Mouse (Mus musculus) neural tube, embryonic 11.5 days (tissue): ENCODE results near the gene Muc5b. TPM values are rescaled to one million over a fixed set of nuclear protein-coding genes. Genes with fewer than 3 reads are reported as not detected.

Experiments used
- ATAC-seq: fragments of 200-750 bp; cut with Nextera tagmentation; 2 replicates; pipeline ENCODE4 v1.8.0; 2017; ENCODE audit warnings: moderate number of reproducible peaks, mild to moderate bottlenecking, moderate TSS enrichment, moderate library complexity; ENCODE audit not compliant: insufficient read depth, low FRiP score, low TSS enrichment
- DNase-seq: peaks from one replicate; pipeline ENCODE4 v3.0.0-alpha.2; 2015; ENCODE audit warnings: low spot score
- H3K27ac ChIP-seq: fragments of 300-500 bp; sonication (generic); 2 replicates; pipeline ENCODE4 v1.5.1; 2014; ENCODE audit warnings: low read depth, mild to moderate bottlenecking, low read length
- H3K27me3 ChIP-seq: fragments of 300-500 bp; sonication (generic); 2 replicates; pipeline ENCODE4 v1.6.1; 2014; ENCODE audit warnings: mild to moderate bottlenecking, low read length, mixed read lengths; ENCODE audit not compliant: control insufficient read depth, insufficient read depth
- H3K36me3 ChIP-seq: fragments of 300-500 bp; sonication (generic); 2 replicates; pipeline ENCODE4 v1.6.1; 2014; ENCODE audit warnings: mild to moderate bottlenecking, low read length, moderate library complexity, mixed read lengths; ENCODE audit not compliant: control insufficient read depth, insufficient read depth
- H3K4me1 ChIP-seq: fragments of 300-500 bp; sonication (generic); 2 replicates; pipeline ENCODE4 v1.6.1; 2014; ENCODE audit warnings: low read length, mixed read lengths; ENCODE audit not compliant: control insufficient read depth, insufficient read depth
- H3K4me2 ChIP-seq: fragments of 300-500 bp; sonication (generic); 2 replicates; pipeline ENCODE4 v1.6.1; 2014; ENCODE audit warnings: low read depth, mild to moderate bottlenecking, moderate library complexity
- H3K4me3 ChIP-seq: fragments of 300-500 bp; sonication (generic); 2 replicates; pipeline ENCODE4 v1.5.1; 2014; ENCODE audit warnings: low read depth, low read length
- H3K9ac ChIP-seq: fragments of 300-500 bp; sonication (generic); 2 replicates; pipeline ENCODE4 v1.6.1; 2014; ENCODE audit warnings: mild to moderate bottlenecking, low read length
- H3K9me3 ChIP-seq: fragments of 300-500 bp; sonication (generic); 2 replicates; pipeline ENCODE4 v1.6.1; 2016; ENCODE audit warnings: low read length; ENCODE audit not compliant: control insufficient read depth
- WGBS: fragments of 180-500 bp; shearing (Covaris S2); extraction: QIAGEN DNeasy Blood & Tissue Kit; methylation state at CpG from one replicate; pipeline ENCODE4 v1.1.7; 2014; 5-methylcytosine and 5-hydroxymethylcytosine counted together
- polyA plus RNA-seq: library from polyadenylated mRNA; unstranded; fragments of >200 nt; fragmentation: Nextera tagmentation; extraction: Ambion mirVana; gene quantifications from 2 replicates; pipeline ENCODE4 v1.2.1, GENCODE M21; 2014

Muc5b gene
- polyA plus RNA-seq, 1 experiment from 2014 or later: not detected

- Histone ChIP-seq H3K27ac (no peak overlapping the region), H3K9ac (no peak overlapping the region), H3K36me3 (no peaks in the 10 kb centered on the region), H3K9me3 (no peaks in the 10 kb centered on the region), H3K27me3 (no peaks in the 10 kb centered on the region), H3K4me1 (peaks cover 5% of the 10 kb centered on the region; the same call in 1 of the 2 replicates), H3K4me3 (no peak overlapping the region), H3K4me2 (no peak overlapping the region)
- no peak for DNase-seq
- WGBS: 80% methylated on average over 3 of the region's 3 CpGs
- ATAC-seq: no peak
Measured at GRCm38 (mm10) chr7:141818267-141818666, 20.6 kb upstream of the Muc5b start.

DNA sequence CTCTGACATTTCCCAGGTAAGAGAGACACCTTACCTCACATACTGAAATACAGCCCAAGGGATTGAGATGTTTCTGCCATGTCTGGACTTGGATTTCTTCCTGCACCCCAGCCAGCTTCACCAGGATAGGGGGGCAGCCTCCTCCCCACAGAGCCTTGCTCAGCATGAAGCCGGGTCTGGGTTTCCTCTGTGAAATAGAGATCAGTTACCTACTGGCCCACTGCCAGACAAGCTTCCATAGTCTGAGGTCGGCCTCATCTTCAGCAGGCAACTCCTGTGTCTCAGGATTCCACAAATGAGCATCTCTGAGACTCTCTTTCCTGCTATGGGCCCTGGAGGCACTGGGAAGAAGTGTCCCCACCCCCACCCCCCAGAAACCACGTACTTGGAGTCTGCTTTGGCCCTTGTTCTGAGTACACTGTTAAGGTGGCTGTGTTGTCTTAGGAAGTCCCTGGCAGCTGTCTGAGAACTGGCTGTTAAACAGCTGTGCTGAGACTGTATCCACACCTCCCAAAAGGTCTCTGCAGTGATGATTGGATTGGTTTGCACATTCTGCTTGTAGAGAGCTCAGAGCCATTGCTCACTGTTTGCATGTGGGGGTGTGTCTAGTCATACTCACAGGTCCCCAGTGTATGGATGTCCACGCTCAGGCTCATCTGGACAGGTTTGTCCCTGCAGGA is 16.1 kb upstream of the Muc5b start:
- DNase-seq (no peak), ATAC-seq (no peak)
- H3K27ac ChIP-seq: no peak overlapping the region
- H3K9me3 ChIP-seq: no peaks in the 10 kb centered on the region
- no peaks in the 10 kb centered on the region for H3K27me3 ChIP-seq
- H3K4me3 ChIP-seq: no peak overlapping the region
- WGBS: 70% methylated on average over 4 of the region's 4 CpGs
- H3K4me1 ChIP-seq: peaks cover 2% of the 10 kb centered on the region; the same call in 1 of the 2 replicates
- no peak overlapping the region for H3K4me2 ChIP-seq
- H3K36me3 ChIP-seq: no peaks in the 10 kb centered on the region
- H3K9ac ChIP-seq: no peak overlapping the region

DNA sequence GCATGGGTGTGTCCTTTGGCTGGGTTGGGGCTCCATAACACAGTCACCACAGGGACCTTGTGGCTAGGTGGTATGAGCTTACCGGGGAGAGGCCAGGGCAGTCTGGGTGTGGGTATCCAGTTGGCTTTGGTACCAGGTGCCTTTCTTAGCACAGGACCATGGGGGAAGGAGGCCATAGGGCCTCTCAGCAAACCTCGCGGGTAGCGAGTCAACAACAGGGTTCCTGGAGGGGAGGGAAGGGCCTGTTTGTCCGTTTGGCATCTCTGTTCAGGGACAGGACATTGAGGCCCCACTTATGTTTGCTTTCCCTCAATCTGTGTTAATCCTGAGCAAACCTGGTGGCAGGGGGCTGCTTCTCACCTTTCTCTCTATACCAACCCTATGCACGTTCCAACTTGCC is 15.2 kb upstream of the Muc5b start:
- ATAC-seq: no peak
- Histone ChIP-seq H3K27me3 (no peaks in the 10 kb centered on the region), H3K9me3 (no peaks in the 10 kb centered on the region), H3K9ac (no peak overlapping the region), H3K27ac (no peak overlapping the region), H3K36me3 (no peaks in the 10 kb centered on the region), H3K4me1 (no peaks in the 10 kb centered on the region), H3K4me2 (no peak overlapping the region), H3K4me3 (no peak overlapping the region)
- WGBS: 77% methylated on average over 6 of the region's 6 CpGs
- no peak for DNase-seq

- Histone ChIP-seq H3K4me1 (no peaks in the 10 kb centered on the region), H3K36me3 (no peaks in the 10 kb centered on the region), H3K9ac (no peak overlapping the region), H3K4me3 (no peak overlapping the region), H3K4me2 (no peak overlapping the region), H3K27me3 (no peaks in the 10 kb centered on the region), H3K27ac (no peak overlapping the region), H3K9me3 (no peaks in the 10 kb centered on the region)
- 90% methylated on average over 9 of the region's 9 CpGs for WGBS
- no peak for DNase-seq
- ATAC-seq: no peak
Measured at GRCm38 (mm10) chr7:141824398-141824797, 14.5 kb upstream of the Muc5b start.

DNA sequence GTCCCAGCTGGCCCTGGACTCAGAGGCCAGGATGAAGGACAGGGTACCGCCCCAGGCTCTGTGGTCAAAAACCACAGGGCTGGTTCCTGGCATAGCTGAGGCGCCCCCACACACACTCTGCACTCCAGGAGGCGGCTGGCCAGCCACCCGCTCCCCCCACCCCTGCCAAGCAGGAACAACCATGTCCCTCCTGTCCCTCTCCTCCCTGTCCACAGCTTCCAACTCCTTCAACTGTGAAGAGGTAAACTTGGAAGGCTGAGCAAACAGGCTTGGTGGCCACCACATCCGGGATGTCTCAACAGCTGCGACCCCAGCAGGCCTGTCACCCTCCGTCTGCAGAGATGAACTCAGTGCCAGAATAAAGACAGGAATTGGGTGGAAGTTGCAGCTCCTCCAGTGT is 2.9 kb upstream of the Muc5b start:
- Histone ChIP-seq H3K9ac (no peak overlapping the region), H3K27ac (no peak overlapping the region), H3K9me3 (no peaks in the 10 kb centered on the region), H3K4me2 (no peak overlapping the region), H3K27me3 (no peaks in the 10 kb centered on the region), H3K4me3 (no peak overlapping the region), H3K36me3 (no peaks in the 10 kb centered on the region), H3K4me1 (no peaks in the 10 kb centered on the region)
- ATAC-seq (no peak), DNase-seq (no peak)
- 85% methylated on average over 7 of the region's 7 CpGs for WGBS

DNA sequence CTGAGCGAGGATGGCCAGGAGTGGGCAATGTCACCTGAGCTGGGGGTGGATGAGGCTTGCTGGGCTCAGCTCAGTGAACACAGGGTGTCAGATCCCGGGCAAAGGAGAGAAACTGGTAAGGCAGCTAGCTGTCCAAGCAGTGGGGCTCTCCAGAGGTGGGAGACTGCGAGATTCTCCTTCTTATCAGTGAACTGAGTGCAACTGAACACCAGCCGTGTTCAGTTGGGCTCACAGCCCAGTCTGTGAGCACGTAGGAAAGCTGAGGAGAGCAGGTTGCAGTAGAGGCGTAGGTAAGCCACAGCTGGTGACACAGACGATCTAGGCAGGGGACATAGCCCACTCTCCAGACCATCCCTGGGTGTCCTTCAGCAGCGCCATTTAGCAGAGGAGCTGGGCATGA is 2.4 kb upstream of the Muc5b start:
- no peaks in the 10 kb centered on the region for H3K27me3 ChIP-seq
- H3K4me1 ChIP-seq: no peaks in the 10 kb centered on the region
- H3K9ac ChIP-seq: no peak overlapping the region
- no peaks in the 10 kb centered on the region for H3K9me3 ChIP-seq
- H3K36me3 ChIP-seq: no peaks in the 10 kb centered on the region
- DNase-seq: no peak
- H3K4me3 ChIP-seq: no peak overlapping the region
- ATAC-seq: no peak
- no peak overlapping the region for H3K27ac ChIP-seq
- H3K4me2 ChIP-seq: no peak overlapping the region
- WGBS: 83% methylated on average over 8 of the region's 8 CpGs

GRCm38 (mm10) chr7:141840354-141840753 is 1.5 kb downstream of the Muc5b start:
- H3K27ac ChIP-seq: no peak overlapping the region
- ATAC-seq: no peak

GRCm38 (mm10) chr7:141861046-141861445 is 22.2 kb downstream of the Muc5b start:
- no peak overlapping the region for H3K4me2 ChIP-seq
- H3K9me3 ChIP-seq: no peaks in the 10 kb centered on the region
- H3K4me1 ChIP-seq: no peaks in the 10 kb centered on the region
- 87% methylated on average over 4 of the region's 4 CpGs for WGBS
- H3K27me3 ChIP-seq: no peaks in the 10 kb centered on the region
- no peaks in the 10 kb centered on the region for H3K36me3 ChIP-seq
- no peak for DNase-seq
- H3K9ac ChIP-seq: no peak overlapping the region
- ATAC-seq: no peak
- H3K4me3 ChIP-seq: no peak overlapping the region
- H3K27ac ChIP-seq: no peak overlapping the region

More at GRCm38 (mm10) chr7:141840354-141840753, 1.5 kb downstream of the Muc5b start:
- no peaks in the 10 kb centered on the region for H3K4me1 ChIP-seq
- 89% methylated on average over 10 of the region's 10 CpGs for WGBS
- H3K9ac ChIP-seq: no peak overlapping the region
- H3K9me3 ChIP-seq: no peaks in the 10 kb centered on the region
- no peak for DNase-seq
- no peaks in the 10 kb centered on the region for H3K36me3 ChIP-seq
- H3K4me3 ChIP-seq: no peak overlapping the region
- H3K27me3 ChIP-seq: no peaks in the 10 kb centered on the region
- H3K4me2 ChIP-seq: no peak overlapping the region

DNA sequence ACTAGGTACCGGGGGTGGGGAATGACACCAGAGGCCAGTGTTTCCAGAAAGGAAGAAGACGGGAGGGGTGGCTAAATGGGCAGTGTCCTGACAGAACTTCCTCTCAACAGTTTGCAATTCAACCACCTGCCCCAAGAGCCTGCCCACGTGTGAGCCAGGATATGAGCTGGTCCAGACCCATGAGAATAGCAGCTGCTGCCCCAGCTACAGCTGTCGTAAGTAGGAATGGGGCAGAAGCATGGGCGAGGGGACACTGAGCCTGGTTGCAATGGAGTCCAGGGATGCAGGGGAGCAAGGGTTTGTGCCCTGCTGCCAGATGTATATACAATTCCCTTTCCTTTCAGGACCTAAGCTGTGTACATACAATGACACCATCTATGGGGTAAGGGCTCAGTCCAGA is 30.8 kb downstream of the Muc5b start:
- no peak overlapping the region for H3K4me3 ChIP-seq
- WGBS: 75% methylated on average over 5 of the region's 5 CpGs
- no peaks in the 10 kb centered on the region for H3K4me1 ChIP-seq
- H3K9me3 ChIP-seq: no peaks in the 10 kb centered on the region
- ATAC-seq (no peak), DNase-seq (no peak)
- H3K27ac ChIP-seq: no peak overlapping the region
- no peaks in the 10 kb centered on the region; the same call in 1 of the 2 replicates for H3K36me3 ChIP-seq
- H3K9ac ChIP-seq: no peak overlapping the region
- no peak overlapping the region for H3K4me2 ChIP-seq
- H3K27me3 ChIP-seq: no peaks in the 10 kb centered on the region
